Mouse (Mus musculus) left cerebral cortex, postnatal 4 days (tissue): ENCODE measurements at regions not wholly inside any gene's neighbourhood (a gene's known extent, or its start where the extent isn't known, plus 50 kb on each side); places are given as distances from the start of the nearest gene placed in this dataset.
"Not testable (repeated sequence)": the region's sequence is repeated elsewhere in the genome, so short reads cannot be mapped to it uniquely, and the experiment has no call there.

Source experiments
- DNase-seq: peaks from one replicate; pipeline ENCODE4 v3.0.0-alpha.2; 2022
- intact Hi-C: fragments of 180-260 bp; cut with DNase I; formaldehyde crosslinking; loops from one replicate; pipeline ENCODE4 v1.15.1; 2025

- intact Hi-C loops, DNase-seq: not testable (repeated sequence)
These were observed 1191.1 kb upstream of the 1700008P02Rik start for GRCm38 (mm10) chr3:7811301-7811700.

DNA sequence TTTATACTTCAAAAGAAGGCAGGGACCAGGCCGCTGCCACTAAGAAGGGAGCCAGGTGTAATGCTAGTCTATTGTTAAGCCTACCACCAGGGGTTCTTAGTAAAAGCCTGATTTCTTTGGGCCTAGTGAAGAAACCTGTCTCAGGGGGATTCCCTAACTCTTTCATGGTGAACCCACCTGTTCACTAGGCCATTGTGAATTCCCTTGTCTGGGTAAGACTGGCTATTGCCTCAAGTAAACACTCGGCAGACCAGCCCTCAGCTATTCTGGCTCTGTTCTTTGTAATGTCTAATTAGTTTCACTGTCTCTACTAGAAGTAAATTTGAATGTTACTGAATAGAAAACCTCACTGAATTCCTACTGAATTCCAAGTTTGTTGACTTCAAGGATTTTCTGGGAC is 1184.9 kb upstream of the 1700008P02Rik start:
- intact Hi-C loops: not testable (repeated sequence)

DNA sequence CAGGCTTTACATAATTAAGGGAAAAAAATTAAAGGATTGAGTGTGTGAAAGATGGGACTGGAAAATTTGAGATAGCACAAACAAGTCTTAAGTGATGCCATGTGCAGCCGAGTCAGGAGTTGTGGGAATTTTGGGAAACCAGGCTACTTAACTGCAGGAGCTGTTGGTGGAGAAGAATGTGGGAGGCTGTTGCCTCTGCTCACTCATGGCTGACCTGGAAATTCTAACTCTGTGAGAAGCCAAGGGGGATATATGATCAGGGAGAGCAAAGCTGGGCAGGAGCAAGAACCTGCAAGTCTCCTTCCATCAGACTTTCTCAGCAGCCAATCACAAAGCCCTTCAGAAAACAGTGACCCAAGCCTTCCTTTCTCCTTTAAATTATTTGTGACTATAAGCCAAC is 1184.0 kb upstream of the 1700008P02Rik start:
- DNase-seq: no peak
- intact Hi-C loops: no loop called here

More for the DNA sequence above, 1184.9 kb upstream of the 1700008P02Rik start:
- DNase-seq: not testable (repeated sequence)

GRCm38 (mm10) chr3:7799486-7799885 is 1179.2 kb upstream of the 1700008P02Rik start:
- intact Hi-C loops: no loop called here
- no peak for DNase-seq

GRCm38 (mm10) chr3:7787665-7788064 is 1167.4 kb upstream of the 1700008P02Rik start:
- intact Hi-C loops: no loop called here
- DNase-seq: peak; percentile 47

- no peak for DNase-seq
- intact Hi-C loops: no loop called here
These were observed 1164.9 kb upstream of the 1700008P02Rik start for GRCm38 (mm10) chr3:7785096-7785495.

DNA sequence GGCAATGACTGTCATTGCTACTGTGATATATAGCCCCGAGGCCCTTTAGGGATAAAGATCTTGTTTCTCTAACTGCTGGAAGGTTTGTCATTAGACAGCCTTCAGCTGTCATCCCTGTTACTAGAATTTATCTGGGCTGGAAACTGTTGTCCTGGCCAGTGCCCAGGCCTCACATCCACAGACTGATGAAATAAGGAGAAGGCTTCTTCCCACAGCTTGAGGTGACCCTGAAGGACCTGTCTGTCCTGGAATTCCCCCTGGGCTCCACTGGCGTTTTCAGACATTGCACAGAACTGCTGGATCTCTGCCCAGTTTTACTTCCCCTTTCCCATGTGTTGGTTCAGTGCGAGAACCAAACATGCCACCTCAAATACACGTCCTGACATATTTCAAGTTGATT is 1135.2 kb upstream of the 1700008P02Rik start:
- intact Hi-C loops: no loop called here
- peak; percentile 7 for DNase-seq

DNA sequence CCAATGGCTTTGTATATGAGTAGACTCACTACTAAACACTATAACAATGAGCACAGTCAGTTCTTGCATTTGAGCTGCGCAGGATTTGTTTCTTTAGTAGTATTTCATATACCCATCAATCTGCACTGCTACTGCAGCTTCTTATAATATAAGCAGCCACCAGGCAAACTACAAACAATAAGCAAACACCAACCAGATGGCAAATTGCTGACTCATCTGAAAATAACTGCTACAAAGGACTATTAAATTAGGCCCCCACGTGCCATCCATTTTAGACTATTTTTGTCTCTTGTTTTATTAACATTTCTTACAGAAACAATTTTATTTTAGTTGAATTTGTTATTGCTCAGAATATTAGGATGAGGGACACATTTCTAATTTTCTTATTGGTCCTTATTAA is 1093.5 kb upstream of the 1700008P02Rik start:
- DNase-seq: no peak
- intact Hi-C loops: no loop called here

- no peak for DNase-seq
- intact Hi-C loops: no loop called here
These were observed 1092.9 kb upstream of the 1700008P02Rik start for GRCm38 (mm10) chr3:7713130-7713529.

DNA sequence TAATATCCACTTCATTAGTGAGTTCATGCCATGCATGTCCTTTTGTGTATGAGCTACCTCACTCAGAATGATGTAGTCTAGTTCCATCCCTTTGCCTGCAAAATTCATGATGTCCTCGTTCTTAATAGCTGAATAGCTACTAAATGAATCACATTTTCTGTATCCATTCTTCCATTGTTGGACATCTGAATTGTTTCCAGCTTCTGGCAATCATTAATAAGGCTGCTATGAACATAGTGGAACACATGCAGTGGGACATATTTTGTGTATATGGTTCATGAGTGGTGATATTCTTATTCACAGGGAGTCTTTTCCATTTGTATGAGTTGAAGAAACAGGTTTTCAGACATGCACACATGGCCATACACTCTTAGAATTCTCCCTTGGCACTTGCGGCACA is 1092.2 kb upstream of the 1700008P02Rik start:
- intact Hi-C loops: no loop called here

GRCm38 (mm10) chr3:7708609-7709008 is 1088.4 kb upstream of the 1700008P02Rik start:
- DNase-seq: no peak
- intact Hi-C loops: no loop called here

More for the DNA sequence above, 1092.2 kb upstream of the 1700008P02Rik start:
- no peak for DNase-seq

- no peak for DNase-seq
- intact Hi-C loops: no loop called here
These were observed 1063.3 kb upstream of the 1700008P02Rik start for GRCm38 (mm10) chr3:7683536-7683935.

DNA sequence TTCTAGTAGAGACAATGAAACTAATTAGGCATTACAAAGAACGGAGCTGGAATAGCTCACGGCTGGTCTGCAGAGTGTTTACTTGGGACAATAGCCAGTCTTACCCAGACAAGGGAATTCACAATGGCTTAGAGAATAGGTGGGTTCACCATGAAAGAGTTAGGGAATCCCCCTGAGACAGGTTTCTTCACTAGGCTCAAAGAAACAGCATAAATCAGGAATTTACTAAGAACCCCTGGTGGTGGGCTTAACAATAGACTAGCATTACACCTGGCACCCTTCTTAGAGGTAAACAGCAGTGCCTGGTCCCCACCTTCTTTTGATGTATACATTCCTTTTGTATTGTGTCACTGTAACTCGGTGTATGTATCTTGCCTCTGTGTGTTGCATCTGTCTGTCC is 1062.6 kb upstream of the 1700008P02Rik start:
- intact Hi-C loops, DNase-seq: not testable (repeated sequence)

GRCm38 (mm10) chr3:7682311-7682710 is 1062.1 kb upstream of the 1700008P02Rik start:
- DNase-seq: no peak
- intact Hi-C loops: no loop called here

GRCm38 (mm10) chr3:7669956-7670355 is 1049.7 kb upstream of the 1700008P02Rik start:
- DNase-seq: peak; percentile 29
- intact Hi-C loops: no loop called here

DNA sequence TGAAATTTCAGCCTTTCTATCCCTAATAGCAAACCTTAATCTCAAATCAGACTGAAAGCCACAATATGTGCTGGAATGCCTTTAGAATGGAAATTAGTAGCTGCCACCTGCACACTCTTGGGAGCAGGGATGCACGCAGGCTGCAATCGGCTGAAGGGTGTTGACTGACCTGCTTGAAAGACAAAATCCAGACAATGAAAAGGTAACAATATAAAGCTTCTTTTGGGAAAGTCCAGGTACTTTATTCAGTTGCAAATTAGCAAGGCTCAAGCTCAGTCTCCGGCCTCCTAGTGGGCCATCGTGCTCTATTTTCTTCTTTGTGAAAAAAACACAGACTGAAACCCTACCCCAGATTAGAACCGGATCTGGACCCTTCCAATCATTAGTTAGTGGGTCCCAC is 1047.6 kb upstream of the 1700008P02Rik start:
- intact Hi-C loops, DNase-seq: not testable (repeated sequence)

GRCm38 (mm10) chr3:7666391-7667142 is 1046.3 kb upstream of the 1700008P02Rik start:
- intact Hi-C loops, DNase-seq: not testable (repeated sequence)
